Mouse (Mus musculus) small intestine, adult 2 months (tissue): ENCODE results near the gene Tox2.

Experiments used
- CTCF ChIP-seq: fragments of 200-500 bp; IDR thresholded peaks from 2 replicates; pipeline ENCODE4 v1.5.1; 2012; ENCODE audit warnings: low read depth, mild to moderate bottlenecking, control low read depth, inconsistent platforms, low read length, moderate library complexity, mixed read lengths; ENCODE audit not compliant: insufficient replicate concordance, insufficient read length; ENCODE audit errors: extremely low read depth
- POLR2A ChIP-seq: fragments of 200-500 bp; IDR thresholded peaks from 2 replicates; pipeline ENCODE4 v1.6.1; 2012; ENCODE audit warnings: low read depth, mild to moderate bottlenecking, control low read depth, inconsistent platforms, low read length, moderate library complexity

GRCm38 (mm10) chr2:163202884-163203634 is at the start of gene Tox2:
- no peak for TF ChIP-seq POLR2A
- TF ChIP-seq CTCF: no peak
